ENCODE assay signal across 17 mouse cellular contexts in genomic region chr6:127928682-127929081, GRCm38 (mm10). TPM values are rescaled to one million over a fixed set of nuclear protein-coding genes. Genes with fewer than 3 reads are reported as not detected.
"Had no signal": no experiment of that assay in that cellular context is flagged by ENCODE, and none has a peak within 500 bp of the region (broad histone marks: within the 10 kb centered on the region; RNA-seq: fewer than 3 reads in every experiment).

No protein-coding gene starts in this region.

- H3K9ac ChIP-seq: neural tube, embryonic 13.5 days; neural tube, embryonic 15.5 days; stomach, embryonic 15.5 days had no signal

- H3K9me3 ChIP-seq: neural tube, embryonic 13.5 days; neural tube, embryonic 15.5 days; stomach, embryonic 15.5 days had no signal

- H3K27me3 ChIP-seq: neural tube, embryonic 13.5 days; neural tube, embryonic 15.5 days; stomach, embryonic 15.5 days had no signal

- H3K4me3 ChIP-seq: neural tube, embryonic 13.5 days; neural tube, embryonic 15.5 days; stomach, embryonic 15.5 days had no signal

- H3K36me3 ChIP-seq: neural tube, embryonic 15.5 days; stomach, embryonic 15.5 days had no signal

- H3K27ac ChIP-seq: neural tube, embryonic 13.5 days; neural tube, embryonic 15.5 days; stomach, embryonic 15.5 days; stomach, postnatal 0 days had no signal

- DNase-seq: retina, postnatal 1 day; right cerebral cortex, adult 18-20 months; right cerebral cortex, postnatal 14 days; right cerebral cortex, postnatal 25 days; right cerebral cortex, postnatal 4 days; spleen, adult 18-20 months; thymus, adult 18-20 months; thymus, adult 2 months; thymus, postnatal 14 days; thymus, postnatal 25 days; thymus, postnatal 36 days; thymus, postnatal 4 days had no signal

- H3K4me2 ChIP-seq: neural tube, embryonic 13.5 days; neural tube, embryonic 15.5 days; stomach, embryonic 15.5 days had no signal

RNA-seq across cellular contexts. Expression of gene Tspan11, which starts 41.3 kb away (rescaled TPM):
- total RNA-seq: neutrophil, adult 5-6 weeks had no signal
